Mouse (Mus musculus) limb, embryonic 13.5 days (tissue): ENCODE results near the gene Prickle1. TPM values are rescaled to one million over a fixed set of nuclear protein-coding genes. Genes with fewer than 3 reads are reported as not detected.

Source experiments
- ATAC-seq: fragments of 200-750 bp; cut with Nextera tagmentation; 2 replicates; pipeline ENCODE4 v1.8.0; 2017; ENCODE audit warnings: low read depth, moderate number of reproducible peaks, moderate TSS enrichment; ENCODE audit not compliant: low FRiP score
- H3K27ac ChIP-seq: fragments of 300-500 bp; sonication (generic); 2 replicates; pipeline ENCODE4 v1.5.1; 2015; ENCODE audit warnings: inconsistent platforms, mild to moderate bottlenecking, moderate library complexity
- H3K27me3 ChIP-seq: fragments of 300-500 bp; sonication (generic); 2 replicates; pipeline ENCODE4 v1.6.1; 2015; ENCODE audit warnings: mild to moderate bottlenecking, inconsistent platforms
- H3K36me3 ChIP-seq: fragments of 300-500 bp; sonication (generic); 2 replicates; pipeline ENCODE4 v1.6.1; 2015; ENCODE audit warnings: inconsistent platforms, mild to moderate bottlenecking, moderate library complexity
- H3K4me1 ChIP-seq: fragments of 300-500 bp; sonication (generic); 2 replicates; pipeline ENCODE4 v1.6.1; 2015; ENCODE audit warnings: inconsistent platforms
- H3K4me2 ChIP-seq: fragments of 300-500 bp; sonication (generic); replicated peaks from 2 replicates; pipeline ENCODE4 v1.6.1; 2015; ENCODE audit warnings: inconsistent platforms, mild to moderate bottlenecking, moderate library complexity
- H3K4me3 ChIP-seq: fragments of 300-500 bp; sonication (generic); 2 replicates; pipeline ENCODE4 v1.5.1; 2015; ENCODE audit warnings: moderate library complexity, mild to moderate bottlenecking, inconsistent platforms
- H3K9ac ChIP-seq: fragments of 300-500 bp; sonication (generic); 2 replicates; pipeline ENCODE4 v1.6.1; 2015; ENCODE audit warnings: mild to moderate bottlenecking, inconsistent platforms
- H3K9me3 ChIP-seq: fragments of 300-500 bp; sonication (generic); 2 replicates; pipeline ENCODE4 v1.6.1; 2016; ENCODE audit warnings: inconsistent platforms
- WGBS: fragments of 180-500 bp; shearing (Covaris S2); methylation state at CpG from one replicate; pipeline ENCODE4 v1.1.7; 2015; 5-methylcytosine and 5-hydroxymethylcytosine counted together
- polyA plus RNA-seq: library from polyadenylated mRNA; unstranded; fragments of >200 nt; fragmentation: Nextera tagmentation; extraction: Ambion mirVana; gene quantifications from 2 replicates; pipeline ENCODE4 v1.2.1, GENCODE M21; 2015

Prickle1 gene
- polyA plus RNA-seq, 1 experiment from 2014 or later = 57.2 TPM

DNA sequence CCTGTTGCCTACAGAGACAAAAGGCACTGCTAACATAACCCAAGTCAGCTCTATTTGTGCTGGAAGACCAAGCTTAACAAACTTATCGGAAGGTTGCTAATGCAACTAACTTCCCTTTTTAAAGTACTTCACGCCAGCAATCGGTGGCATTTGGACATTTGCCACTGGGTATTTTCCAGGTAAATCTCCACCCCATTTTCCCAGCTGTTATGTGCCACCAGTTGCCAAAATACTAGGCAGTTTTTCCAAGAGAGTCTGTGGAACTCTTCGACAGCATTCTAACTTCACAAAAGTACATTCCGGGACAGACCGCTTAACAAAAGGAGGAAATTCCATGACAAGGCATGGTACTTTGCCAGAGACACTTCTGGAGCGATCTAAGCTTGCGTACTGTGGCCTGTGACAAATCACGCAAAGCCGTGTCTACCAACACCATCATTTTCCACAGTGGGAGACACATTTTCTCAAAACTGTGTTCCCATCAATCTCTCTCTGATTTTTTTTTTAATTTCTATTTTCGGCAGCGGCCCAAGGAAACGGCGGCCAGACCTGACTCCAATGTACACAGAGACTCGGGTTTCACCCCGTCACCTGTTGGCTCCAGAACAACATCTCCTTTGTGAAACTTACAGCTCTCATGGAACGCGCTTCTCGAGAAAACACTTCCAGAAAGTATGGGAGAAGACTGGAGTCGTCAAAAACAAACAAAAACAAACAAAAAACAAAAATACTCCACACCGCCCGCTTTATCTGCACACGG, 77.4 kb downstream of the Prickle1 start:
- Histone ChIP-seq H3K4me3 (peak overlapping the region; percentile 80), H3K4me1 (peaks cover 86% of the 10 kb centered on the region), H3K9me3 (no peaks in the 10 kb centered on the region), H3K27me3 (no peaks in the 10 kb centered on the region; the same call in 1 of the 2 replicates), H3K36me3 (0 out of 2 replicates have a peak, but pooled peaks cover 4% of the 10 kb centered on the region), H3K27ac (peak overlapping the region; percentile 91), H3K4me2 (peak overlapping the region; percentile 95), H3K9ac (peak overlapping the region; percentile 84)
- 5% methylated on average over 23 of the region's 23 CpGs for WGBS
- ATAC-seq = peak; percentile 41

DNA sequence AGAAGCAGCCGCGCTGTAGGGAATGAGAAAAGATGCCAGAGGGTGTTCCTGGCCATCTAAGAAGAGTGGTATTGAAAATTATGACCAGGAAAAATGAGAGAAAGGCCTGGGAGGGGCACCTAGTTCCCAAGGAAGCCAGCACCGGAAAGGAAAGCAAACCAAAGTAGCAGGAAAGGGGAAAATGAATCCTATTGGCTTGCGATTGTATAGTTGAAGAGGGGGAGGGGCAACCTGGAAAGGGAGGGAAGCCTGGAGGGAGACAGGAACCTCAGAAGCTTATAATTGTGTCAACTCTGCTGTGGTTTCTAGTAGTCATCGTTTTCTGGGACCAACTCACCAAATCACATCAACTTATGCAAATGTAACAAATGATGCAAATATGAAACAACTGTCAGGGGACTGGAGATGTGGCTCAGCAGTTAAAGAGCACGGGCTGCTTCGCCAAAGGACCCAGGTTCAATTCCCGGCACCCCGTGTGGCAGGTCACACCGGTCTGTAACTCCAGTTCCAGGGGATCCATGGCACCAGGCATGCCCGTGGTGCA, 78.6 kb downstream of the Prickle1 start:
- Histone ChIP-seq H3K4me2 (peak overlapping the region; percentile 95), H3K4me3 (peak overlapping the region; percentile 80; the same call in 1 of the 2 replicates), H3K4me1 (peaks cover 87% of the 10 kb centered on the region), H3K27me3 (no peaks in the 10 kb centered on the region; the same call in 1 of the 2 replicates), H3K27ac (peak overlapping the region; percentile 91; the same call in 1 of the 2 replicates), H3K9ac (no peak overlapping the region), H3K36me3 (no peaks in the 10 kb centered on the region), H3K9me3 (no peaks in the 10 kb centered on the region)
- ATAC-seq = no peak
- WGBS = 75% methylated on average over 11 of the region's 11 CpGs

DNA sequence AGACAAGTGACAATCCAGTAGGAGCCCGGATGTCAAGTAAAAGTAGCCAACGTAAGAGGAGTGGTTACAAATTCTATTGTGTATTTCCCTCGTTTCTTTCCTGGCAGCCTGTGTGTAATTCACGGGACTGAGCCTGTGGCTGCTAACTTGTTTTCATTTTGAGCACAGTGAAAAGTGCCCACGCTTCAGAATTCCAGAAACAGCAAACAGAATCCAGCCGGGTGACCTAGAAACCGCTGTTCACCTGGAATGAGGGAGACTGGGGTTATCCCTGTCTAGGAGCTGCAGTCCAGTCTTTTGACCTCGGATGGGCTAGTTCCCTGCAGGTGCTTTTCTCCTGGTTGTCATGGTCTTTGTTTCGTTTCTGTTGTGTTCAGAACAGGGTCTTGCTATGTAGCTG, 80.4 kb downstream of the Prickle1 start:
- peaks cover 81% of the 10 kb centered on the region for H3K4me1 ChIP-seq
- H3K27ac ChIP-seq = no peak overlapping the region
- 51% methylated on average over 9 of the region's 9 CpGs for WGBS
- no peaks in the 10 kb centered on the region for H3K9me3 ChIP-seq
- ATAC-seq = no peak
- H3K4me2 ChIP-seq = peak overlapping the region; percentile 23
- no peak overlapping the region for H3K4me3 ChIP-seq
- peaks cover 9% of the 10 kb centered on the region for H3K36me3 ChIP-seq
- H3K27me3 ChIP-seq = no peaks in the 10 kb centered on the region
- H3K9ac ChIP-seq = no peak overlapping the region

DNA sequence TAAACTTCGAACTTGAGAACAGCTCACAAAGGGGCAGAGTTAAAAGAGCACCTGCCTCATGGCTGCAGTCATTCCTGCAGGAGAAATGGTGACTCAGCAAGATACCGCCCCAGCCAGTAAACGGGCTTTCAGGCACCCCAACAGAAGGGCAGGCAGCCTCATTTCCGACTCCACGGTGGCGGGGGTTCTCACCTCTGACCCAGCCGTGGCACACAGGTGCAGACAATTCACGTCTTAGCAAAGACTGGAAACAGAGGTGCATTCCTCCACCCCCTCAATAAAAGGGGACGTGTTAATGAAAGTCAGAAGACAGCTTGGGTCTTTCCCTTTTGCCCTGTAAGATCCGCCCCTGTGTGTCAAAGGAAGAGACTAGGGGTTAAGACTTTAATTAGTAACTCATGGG, 81.8 kb downstream of the Prickle1 start:
- peaks cover 17% of the 10 kb centered on the region for H3K36me3 ChIP-seq
- no peak overlapping the region; the same call in 1 of the 2 replicates for H3K9ac ChIP-seq
- H3K27ac ChIP-seq = no peak overlapping the region
- no peak; the same call in 1 of the 2 replicates for ATAC-seq
- H3K4me2 ChIP-seq = peak overlapping the region; percentile 44
- no peaks in the 10 kb centered on the region for H3K27me3 ChIP-seq
- no peak overlapping the region for H3K4me3 ChIP-seq
- no peaks in the 10 kb centered on the region for H3K9me3 ChIP-seq
- WGBS = 6% methylated on average over 10 of the region's 10 CpGs
- H3K4me1 ChIP-seq = peaks cover 72% of the 10 kb centered on the region

DNA sequence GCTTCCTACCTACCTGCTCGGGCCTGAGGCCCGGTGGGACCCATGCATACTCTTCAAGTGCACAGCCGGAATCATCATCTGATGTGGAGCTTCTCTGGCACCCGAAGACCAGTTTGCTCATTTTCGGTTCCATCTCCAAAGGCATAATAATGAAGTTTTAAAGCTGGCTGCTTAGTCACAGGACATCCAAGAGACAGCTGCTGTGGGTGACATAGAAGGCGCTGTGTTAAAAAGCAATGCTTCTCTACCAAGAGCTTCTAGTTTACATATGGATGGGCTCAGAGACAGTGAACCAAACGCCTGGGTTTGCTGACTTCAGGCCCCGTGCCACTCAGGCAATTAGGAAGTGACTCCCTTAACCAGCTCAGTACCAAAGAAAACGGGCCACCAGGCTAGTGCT, 83.3 kb downstream of the Prickle1 start:
- ATAC-seq = no peak
- 32% methylated on average over 9 of the region's 9 CpGs for WGBS

DNA sequence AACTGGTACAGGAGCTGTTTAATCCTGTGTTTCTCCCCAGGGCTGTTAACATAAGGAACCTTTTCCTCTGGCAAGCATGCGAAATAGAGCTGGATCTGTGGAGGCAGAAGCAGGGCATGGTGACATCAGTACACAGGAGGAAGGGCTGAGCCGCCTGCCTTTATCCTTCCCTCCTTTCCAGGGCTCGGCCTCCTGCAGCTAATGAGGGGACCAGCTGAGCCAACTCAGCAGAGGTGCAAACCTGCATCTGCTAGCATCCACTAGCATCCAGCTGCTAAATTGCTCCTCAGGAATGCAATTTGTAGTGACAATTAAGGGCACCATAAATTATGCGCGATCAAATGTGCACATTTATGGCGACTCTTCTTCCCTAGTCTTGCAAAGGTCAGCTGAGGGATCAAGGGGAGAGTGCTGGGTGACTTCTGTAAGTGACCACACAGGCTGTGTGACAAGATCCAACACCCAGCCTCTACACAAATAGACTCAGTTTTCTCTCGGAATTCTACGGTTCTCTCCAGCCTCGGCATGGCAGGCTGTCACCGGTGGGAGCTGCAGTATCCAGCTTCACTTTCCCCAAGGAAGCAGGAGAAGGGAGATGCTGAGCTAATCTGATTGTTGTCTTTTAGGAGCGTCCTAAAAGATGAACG, 84.9 kb downstream of the Prickle1 start:
- Histone ChIP-seq H3K9me3 (no peaks in the 10 kb centered on the region), H3K27ac (0 out of 2 replicates have a peak overlapping the region, but pooled peaks have one; percentile 35), H3K9ac (no peak overlapping the region; the same call in 1 of the 2 replicates), H3K27me3 (no peaks in the 10 kb centered on the region), H3K36me3 (peaks cover 46% of the 10 kb centered on the region), H3K4me2 (no peak overlapping the region), H3K4me1 (peaks cover 52% of the 10 kb centered on the region), H3K4me3 (no peak overlapping the region)
- ATAC-seq = no peak
- 15% methylated on average over 12 of the region's 12 CpGs for WGBS

More for the DNA sequence above, 83.3 kb downstream of the Prickle1 start:
- Histone ChIP-seq H3K27ac (no peak overlapping the region), H3K9me3 (no peaks in the 10 kb centered on the region), H3K27me3 (no peaks in the 10 kb centered on the region), H3K9ac (0 out of 2 replicates have a peak overlapping the region, but pooled peaks have one; percentile 21), H3K4me3 (no peak overlapping the region), H3K4me2 (no peak overlapping the region), H3K36me3 (peaks cover 32% of the 10 kb centered on the region), H3K4me1 (peaks cover 59% of the 10 kb centered on the region)

DNA sequence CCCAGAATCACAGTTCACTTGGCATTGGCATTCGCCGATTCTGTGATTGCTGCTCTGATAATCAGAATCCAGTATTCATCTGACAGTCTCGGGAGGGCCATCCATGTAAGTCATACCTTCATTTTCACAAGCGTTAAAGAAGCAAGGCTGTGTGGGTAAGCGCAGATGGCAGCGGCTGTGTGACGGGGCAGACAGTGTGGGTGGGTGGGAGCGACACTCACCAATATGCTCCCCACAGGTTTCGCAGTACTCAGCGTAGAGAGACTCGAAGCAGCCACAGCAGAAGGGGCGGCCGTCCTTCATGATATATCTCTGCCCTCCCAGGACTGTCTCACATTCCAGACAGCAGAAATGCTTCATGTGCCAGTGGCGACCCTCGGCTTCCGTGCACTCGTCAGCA, 90.9 kb downstream of the Prickle1 start:
- Histone ChIP-seq H3K36me3 (peaks cover 94% of the 10 kb centered on the region), H3K27me3 (no peaks in the 10 kb centered on the region), H3K27ac (no peak overlapping the region), H3K4me1 (0 out of 2 replicates have a peak, but pooled peaks cover 5% of the 10 kb centered on the region), H3K4me2 (no peak overlapping the region), H3K9me3 (no peaks in the 10 kb centered on the region), H3K4me3 (no peak overlapping the region), H3K9ac (no peak overlapping the region)
- ATAC-seq = no peak
- WGBS = 92% methylated on average over 17 of the region's 17 CpGs

DNA sequence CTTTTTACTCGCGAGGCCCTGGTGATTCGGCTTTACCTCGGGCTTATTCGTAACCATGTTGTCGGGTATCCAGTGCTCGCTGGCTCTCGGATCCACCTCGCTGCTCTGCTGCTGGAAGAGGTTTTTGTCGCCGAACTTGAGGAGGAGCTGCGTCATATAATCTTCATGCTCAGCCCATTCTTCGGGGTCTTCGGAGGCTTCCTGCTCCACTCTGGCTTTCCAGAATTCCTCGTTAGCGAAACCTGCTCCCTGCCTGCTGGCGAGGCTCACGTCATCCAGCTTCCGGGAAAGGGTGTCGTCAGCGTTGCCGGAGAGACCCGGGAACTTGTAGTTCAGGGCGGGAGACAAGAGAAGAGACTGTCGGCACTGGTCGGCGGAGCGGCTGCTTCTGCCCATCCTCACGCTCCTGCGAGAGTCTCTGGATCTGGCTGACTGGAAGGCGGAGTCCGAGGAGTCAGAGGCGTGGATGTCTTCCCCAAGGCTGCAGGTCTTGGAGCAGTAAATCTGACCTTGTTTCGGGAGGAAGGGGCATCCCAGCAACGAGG, 92.4 kb downstream of the Prickle1 start:
- H3K36me3 ChIP-seq = peaks cover 97% of the 10 kb centered on the region
- WGBS = 94% methylated on average over 35 of the region's 35 CpGs

DNA sequence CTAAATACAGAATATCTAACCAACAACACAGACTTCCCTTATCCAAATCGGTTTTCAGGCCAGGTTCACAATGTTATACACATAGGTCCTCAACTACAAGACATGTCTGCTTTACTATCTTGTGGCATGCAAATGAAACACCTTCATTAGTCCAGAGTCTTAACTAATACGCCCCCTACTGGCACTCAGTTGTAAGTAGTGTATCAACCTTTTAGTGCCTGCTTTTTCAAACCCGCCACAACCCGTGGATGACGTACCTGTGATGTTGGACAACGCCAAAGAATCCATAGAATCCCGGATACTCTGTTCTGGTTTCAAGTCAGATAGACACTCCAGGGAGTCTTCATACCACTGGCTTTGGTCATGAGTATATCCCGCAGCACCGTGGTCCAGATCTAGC, 93.0 kb downstream of the Prickle1 start:
- no peaks in the 10 kb centered on the region for H3K27me3 ChIP-seq
- H3K4me2 ChIP-seq = no peak overlapping the region
- H3K9me3 ChIP-seq = no peaks in the 10 kb centered on the region
- no peak overlapping the region for H3K9ac ChIP-seq
- H3K27ac ChIP-seq = no peak overlapping the region
- H3K4me3 ChIP-seq = no peak overlapping the region
- H3K4me1 ChIP-seq = no peaks in the 10 kb centered on the region
- 92% methylated on average over 9 of the region's 9 CpGs for WGBS
- ATAC-seq = no peak
- peaks cover 97% of the 10 kb centered on the region for H3K36me3 ChIP-seq

More for the DNA sequence above, 92.4 kb downstream of the Prickle1 start:
- H3K4me1 ChIP-seq = no peaks in the 10 kb centered on the region
- ATAC-seq = no peak
- no peak overlapping the region for H3K27ac ChIP-seq
- no peaks in the 10 kb centered on the region for H3K27me3 ChIP-seq
- no peak overlapping the region for H3K4me3 ChIP-seq
- H3K9me3 ChIP-seq = no peaks in the 10 kb centered on the region
- no peak overlapping the region for H3K9ac ChIP-seq
- H3K4me2 ChIP-seq = no peak overlapping the region

DNA sequence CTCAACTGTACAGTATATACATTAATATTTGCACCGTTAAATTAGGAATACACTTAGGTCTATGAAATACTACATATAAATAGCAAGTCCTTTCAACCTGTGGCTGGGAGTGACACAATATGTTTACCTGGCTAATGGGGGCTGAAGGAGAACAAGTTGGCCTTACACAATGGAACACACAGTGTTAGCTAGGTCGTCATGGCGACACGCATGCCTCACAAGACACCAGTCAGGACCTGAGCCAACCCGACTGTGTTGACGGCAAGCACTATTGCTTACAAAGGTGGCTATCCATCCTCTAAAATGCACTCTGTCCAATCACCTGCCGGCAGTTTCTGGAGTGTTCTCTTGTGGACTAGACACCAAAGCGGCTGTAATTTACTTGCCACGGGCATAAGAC, 95.8 kb downstream of the Prickle1 start:
- H3K4me3 ChIP-seq = no peak overlapping the region
- no peaks in the 10 kb centered on the region for H3K9me3 ChIP-seq
- WGBS = 83% methylated on average over 9 of the region's 9 CpGs
- no peak for ATAC-seq
- no peaks in the 10 kb centered on the region for H3K27me3 ChIP-seq
- H3K4me1 ChIP-seq = no peaks in the 10 kb centered on the region
- no peak overlapping the region for H3K9ac ChIP-seq
- peaks cover 83% of the 10 kb centered on the region for H3K36me3 ChIP-seq
- H3K27ac ChIP-seq = no peak overlapping the region
- H3K4me2 ChIP-seq = no peak overlapping the region

DNA sequence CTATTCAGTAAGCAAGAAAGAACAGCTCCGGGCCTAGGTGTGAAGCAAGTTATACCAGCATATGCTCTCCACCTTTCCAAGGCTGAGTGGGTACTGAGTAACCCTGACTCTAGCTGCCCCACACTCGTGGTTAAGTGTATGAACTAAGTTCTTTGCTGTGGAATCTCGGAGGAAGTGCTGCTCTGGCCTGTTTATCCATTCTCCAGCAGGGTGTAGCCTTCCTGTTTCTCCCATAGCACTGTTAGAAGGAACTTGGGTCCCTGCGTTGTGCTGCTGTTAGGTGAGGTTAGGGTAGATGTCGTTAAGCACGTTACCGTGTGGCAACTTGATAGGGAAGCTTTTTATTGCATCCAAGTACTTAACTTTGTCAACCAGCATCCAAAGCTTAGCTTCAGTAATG, 101.0 kb downstream of the Prickle1 start:
- H3K27ac ChIP-seq = no peak overlapping the region
- no peak overlapping the region for H3K4me3 ChIP-seq
- no peak for ATAC-seq
- no peaks in the 10 kb centered on the region for H3K27me3 ChIP-seq
- no peak overlapping the region for H3K9ac ChIP-seq
- H3K4me1 ChIP-seq = no peaks in the 10 kb centered on the region
- 74% methylated on average over 7 of the region's 7 CpGs for WGBS
- no peaks in the 10 kb centered on the region for H3K9me3 ChIP-seq
- H3K36me3 ChIP-seq = peaks cover 50% of the 10 kb centered on the region
- H3K4me2 ChIP-seq = no peak overlapping the region

DNA sequence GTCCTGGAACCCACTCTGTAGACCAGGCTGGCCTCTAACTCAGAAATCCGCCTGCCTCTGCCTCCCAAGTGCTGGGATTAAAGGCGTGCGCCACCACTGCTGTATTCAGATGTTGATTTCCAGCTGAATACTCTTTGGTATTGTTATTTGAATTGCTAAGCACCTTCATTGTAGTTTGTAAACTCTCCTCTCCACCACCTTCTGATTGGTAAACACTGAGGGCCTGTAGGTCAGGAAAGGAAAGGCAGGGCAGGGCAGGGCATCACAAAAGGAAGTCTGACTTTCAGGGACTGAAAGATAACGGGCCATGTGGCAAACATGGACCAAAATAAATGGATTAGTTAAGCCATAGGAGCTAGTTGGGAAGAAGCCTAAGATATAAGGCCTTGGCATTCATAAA, 106.1 kb downstream of the Prickle1 start:
- H3K27ac ChIP-seq = no peak overlapping the region
- peaks cover 6% of the 10 kb centered on the region; the same call in 1 of the 2 replicates for H3K4me1 ChIP-seq
- H3K9me3 ChIP-seq = no peaks in the 10 kb centered on the region
- WGBS = 89% methylated on average over 4 of the region's 4 CpGs
- H3K9ac ChIP-seq = no peak overlapping the region
- H3K4me3 ChIP-seq = no peak overlapping the region
- ATAC-seq = no peak
- no peak overlapping the region for H3K4me2 ChIP-seq
- no peaks in the 10 kb centered on the region for H3K27me3 ChIP-seq
- peaks cover 32% of the 10 kb centered on the region for H3K36me3 ChIP-seq
